Mouse (Mus musculus) ZHBTc4 (cell line): ENCODE results near the gene Tmem132a.

Experiments
- DNase-seq: peaks from one replicate; pipeline ENCODE4 v3.0.0-alpha.2; 2011; ENCODE audit warnings: low read depth, low spot score

Tmem132a gene

GRCm38 (mm10) chr19:10832030-10832429 is 37.7 kb downstream of the Tmem132a start:
- DNase-seq = no peak

- peak; percentile 95 for DNase-seq
Measured at GRCm38 (mm10) chr19:10831424-10831823, 38.3 kb downstream of the Tmem132a start.

GRCm38 (mm10) chr19:10829436-10830175 is 40.1 kb downstream of the Tmem132a start, which contains the start of gene Cd6:
Gene Cd6, minus strand, starts transcription at chr19:10830058.
- DNase-seq = no peak

- no peak for DNase-seq
Measured at GRCm38 (mm10) chr19:10828321-10828720, 41.4 kb downstream of the Tmem132a start.

DNA sequence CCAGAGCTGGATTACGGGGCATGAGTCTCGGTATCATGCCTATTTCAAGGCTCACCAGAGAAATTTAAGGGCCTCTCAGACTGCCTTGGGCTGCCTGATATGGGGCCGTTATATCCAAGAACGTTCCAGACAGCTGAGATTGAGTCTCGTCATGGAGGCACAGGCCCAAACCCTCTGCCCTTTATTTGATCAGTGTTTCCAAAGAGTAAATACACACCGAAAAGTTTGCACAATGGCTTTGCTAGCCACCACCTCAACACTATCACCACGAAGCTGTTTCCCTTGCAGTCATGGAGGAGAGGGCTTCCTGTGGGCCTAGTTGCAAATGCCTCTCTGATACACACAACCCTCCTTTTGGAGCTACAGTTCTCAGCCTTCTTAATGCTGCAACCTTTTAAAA is 45.7 kb downstream of the Tmem132a start:
- DNase-seq = no peak

DNA sequence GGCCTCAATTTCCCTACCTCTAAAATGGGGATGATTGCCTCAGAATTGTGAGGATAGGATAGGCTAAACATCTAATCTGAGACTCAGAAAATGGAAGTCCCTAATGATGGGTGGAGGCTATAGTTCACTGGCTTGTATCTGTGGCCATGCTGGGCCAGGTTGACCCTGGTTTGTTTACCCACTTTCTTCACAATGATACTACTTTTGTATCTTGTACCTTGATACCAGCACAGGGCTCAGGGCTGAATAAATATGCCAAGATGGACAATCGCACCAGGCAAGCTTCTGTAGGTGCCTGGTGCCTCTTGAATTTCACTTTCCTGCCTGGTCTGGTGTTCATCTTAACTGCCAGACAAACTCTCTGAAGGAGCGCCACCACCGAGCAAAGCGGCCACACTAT is 47.2 kb downstream of the Tmem132a start:
- no peak for DNase-seq

- peak; percentile 39 for DNase-seq
Measured at GRCm38 (mm10) chr19:10821319-10821718, 48.4 kb downstream of the Tmem132a start.

DNA sequence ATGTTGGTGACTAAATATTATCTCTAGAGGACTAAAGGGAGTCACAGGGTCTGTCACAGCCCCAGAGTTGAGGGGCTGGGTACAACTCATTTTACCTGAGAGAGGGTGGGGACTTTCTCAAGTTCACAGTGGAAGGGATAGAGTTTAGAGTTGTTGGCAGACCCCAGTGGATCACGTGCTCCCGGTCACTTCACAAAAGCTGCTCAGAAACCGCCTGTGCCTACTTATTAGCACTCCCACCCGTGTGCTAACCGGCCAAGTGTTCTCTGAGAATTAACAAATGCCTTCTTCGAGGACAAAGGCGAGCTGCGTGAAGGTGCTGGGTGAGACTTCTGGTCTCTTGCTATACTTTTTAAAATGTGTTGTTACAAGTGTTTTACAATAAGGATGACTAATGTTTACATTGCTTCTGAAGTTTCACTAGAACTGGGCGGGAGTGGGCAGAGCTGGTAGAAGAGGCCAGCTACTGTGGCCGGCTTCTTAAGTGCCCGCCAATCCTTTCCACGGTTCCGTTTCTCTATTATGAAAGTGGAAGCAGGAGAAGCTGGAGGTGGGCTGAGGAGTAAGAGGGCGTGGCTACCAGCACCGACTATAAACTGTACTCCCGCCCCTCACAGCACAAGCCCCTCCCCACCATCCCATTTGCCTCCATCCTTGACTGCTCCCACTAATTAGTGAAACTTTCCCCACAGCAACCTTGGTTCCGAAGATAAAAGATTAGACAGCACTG is 51.4 kb downstream of the Tmem132a start:
- peak; percentile 58 for DNase-seq

- DNase-seq = no peak
Measured at GRCm38 (mm10) chr19:10816462-10816861, 53.3 kb downstream of the Tmem132a start.

- DNase-seq = no peak
Measured at GRCm38 (mm10) chr19:10815871-10816270, 53.9 kb downstream of the Tmem132a start.

- no peak for DNase-seq
Measured at GRCm38 (mm10) chr19:10813905-10814304, 55.8 kb downstream of the Tmem132a start.

DNA sequence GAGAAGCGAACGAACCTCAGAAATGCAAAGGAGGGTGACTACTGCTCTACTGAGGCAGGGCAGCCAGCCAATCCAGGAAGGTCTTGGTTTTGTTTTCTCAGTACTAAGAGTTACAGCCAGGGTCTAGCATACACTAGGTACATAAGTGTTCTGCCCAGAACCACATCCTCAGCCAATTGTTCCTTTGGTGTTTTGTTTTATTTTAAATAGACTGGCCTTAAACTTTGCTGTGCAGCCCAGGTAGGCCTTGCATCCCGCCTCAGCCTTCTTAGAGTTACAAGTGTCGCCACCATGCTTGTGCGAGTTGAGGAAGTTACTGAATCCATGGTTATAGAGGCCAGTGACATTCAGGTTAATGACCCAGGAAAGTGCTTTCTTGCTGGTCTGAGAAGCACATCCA is 56.7 kb downstream of the Tmem132a start:
- no peak for DNase-seq

DNA sequence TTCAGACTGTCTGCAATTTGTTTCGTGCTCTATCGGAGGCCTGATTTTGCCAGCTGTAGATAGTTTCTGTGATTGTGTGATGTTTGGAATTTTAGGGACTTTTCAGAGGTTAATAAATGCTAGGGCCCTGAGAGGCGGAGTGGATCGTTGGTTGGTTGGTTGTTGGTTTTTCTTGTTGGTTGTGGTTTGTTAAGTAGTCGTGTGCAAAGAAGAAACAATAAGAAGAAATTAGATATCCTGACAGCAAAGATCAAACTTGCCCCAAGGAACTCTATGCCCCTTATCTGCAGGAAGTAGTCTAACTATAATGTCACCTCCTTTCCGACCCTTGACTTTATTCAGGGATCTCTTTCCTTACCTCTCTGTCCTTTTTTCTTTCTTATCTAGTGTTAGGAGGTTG is 58.3 kb downstream of the Tmem132a start:
- DNase-seq = no peak

DNA sequence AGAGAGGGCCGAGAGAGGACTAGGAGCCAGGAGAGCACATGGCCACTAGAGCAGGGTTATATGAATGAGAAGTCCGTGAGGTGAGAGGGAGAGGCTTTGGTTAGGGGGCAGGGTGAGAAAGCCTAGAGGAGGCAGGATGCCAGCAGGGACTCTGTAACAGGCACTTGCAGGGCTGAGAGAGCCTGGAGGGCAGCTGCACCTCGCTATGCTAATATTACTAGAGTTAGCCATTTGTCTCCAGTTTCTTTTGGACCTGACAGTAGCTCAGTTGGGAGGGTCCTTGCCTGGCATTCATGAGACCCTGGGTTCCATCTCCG is 59.6 kb downstream of the Tmem132a start:
- DNase-seq = no peak

GRCm38 (mm10) chr19:10809428-10810175 is 60.1 kb downstream of the Tmem132a start:
- peak; percentile 65 for DNase-seq

DNA sequence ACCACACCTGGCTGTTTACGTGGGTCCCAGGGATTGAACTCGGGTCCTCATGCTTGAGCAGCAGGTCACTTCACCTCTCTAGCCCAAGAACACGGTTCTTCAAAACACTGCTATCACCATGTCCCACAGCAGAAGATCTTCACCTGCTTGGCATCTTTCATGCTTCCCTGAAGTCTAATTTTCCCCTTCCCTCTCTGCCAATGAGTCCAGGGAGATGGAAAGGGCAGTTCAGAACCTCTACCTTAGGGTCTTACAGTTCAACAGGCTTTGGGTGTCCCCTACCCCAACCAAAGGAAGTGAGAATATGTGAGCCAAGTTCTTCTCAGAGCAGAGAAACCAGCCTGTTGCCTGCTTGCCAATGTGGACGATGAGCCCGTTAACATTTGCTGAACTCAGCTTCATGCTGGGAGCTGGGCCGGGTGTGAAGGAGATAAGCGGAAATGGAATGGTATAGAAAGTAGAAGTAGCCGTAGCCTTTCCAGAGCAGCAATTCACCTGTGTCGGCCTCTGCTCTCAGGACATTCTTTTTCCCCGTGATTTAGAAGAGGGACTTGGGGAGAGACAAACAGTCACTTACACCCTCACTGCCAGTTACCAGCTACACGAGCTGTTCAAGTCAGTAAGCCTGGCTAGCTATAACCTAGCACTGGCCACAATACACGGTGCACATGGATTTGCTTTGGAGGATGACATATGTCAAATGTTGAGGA is 61.1 kb downstream of the Tmem132a start:
- DNase-seq = no peak
